Mouse (Mus musculus) embryo, embryonic 11.5 days (tissue): Measurements from ENCODE around the gene Uqcrc2.

Source experiments
- DNase-seq: peaks from one replicate; pipeline ENCODE4 v3.0.0-alpha.2; 2012; ENCODE audit warnings: low read depth, low spot score

Uqcrc2 gene

GRCm38 (mm10) chr7:120690634-120691033 is 55.7 kb downstream of the Uqcrc2 start:
- DNase-seq = no peak

DNA sequence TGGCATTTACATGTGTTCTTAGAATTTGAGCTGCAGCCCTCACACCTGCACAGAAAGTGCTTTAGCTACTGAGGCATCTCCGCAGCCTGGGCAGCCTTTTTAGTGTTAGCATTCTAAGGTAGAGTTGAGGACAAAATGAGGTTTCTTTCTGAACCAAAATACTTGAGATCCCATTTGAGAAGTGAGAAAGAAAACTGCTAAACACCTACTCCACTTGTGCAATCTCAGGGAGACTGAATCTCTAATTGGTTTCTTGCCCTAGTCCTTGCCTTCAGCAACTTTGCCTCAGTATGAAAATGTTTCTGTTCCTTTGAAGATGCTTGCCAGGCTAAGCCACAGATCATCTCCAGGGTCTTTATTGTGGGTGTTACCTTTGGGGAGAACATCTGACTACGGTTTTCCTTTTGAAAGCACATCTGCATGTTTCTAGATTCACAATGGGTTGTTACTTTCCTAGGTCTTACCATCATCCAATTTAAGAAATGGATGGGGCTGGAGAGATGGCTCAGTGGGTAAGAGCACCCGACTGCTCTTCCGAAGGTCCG is 58.9 kb downstream of the Uqcrc2 start:
- no peak for DNase-seq

- DNase-seq = no peak
Measured at GRCm38 (mm10) chr7:120695196-120695595, 60.2 kb downstream of the Uqcrc2 start.

GRCm38 (mm10) chr7:120695641-120696040 is 60.7 kb downstream of the Uqcrc2 start:
- no peak for DNase-seq

DNA sequence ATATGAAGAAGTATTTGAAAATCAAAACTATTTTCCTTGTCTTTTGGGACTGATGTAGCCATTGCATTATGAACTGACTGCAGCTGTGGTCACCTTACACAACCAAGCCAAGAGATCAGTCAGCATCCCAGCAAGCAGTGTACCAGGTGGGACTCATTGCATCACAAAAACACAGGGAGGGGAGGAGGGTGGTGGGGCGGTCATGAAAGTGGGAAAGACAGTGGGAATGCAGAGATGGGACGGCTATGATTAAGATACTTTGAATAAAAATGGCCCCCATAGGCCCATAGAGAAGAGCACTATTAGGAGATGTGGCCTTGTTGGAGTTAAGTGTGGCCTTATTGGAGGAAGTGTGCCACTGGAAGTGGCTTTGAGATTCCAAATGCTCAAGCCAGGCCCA is 61.4 kb downstream of the Uqcrc2 start:
- DNase-seq = no peak

DNA sequence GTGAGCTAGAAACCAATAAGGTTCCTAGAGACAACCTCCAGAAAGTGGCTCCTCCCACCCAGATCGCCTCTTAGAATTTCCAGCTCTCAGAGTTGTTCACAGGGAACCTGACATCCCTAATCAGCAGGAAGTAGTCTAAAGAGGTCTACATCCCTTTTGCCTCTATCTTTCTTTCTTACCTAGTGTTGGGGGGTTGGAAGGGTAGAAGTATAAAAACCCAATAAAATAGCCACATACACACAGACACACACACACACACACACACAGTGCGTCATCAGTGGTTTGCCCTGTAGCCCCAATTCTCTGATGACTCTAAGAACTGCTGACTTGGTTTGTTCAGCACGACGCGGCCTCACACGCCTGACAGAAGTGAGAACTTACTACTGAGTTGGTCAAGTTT is 64.6 kb downstream of the Uqcrc2 start:
- no peak for DNase-seq

- DNase-seq = no peak
Measured at GRCm38 (mm10) chr7:120703888-120704287, 68.9 kb downstream of the Uqcrc2 start.
